Mouse (Mus musculus) bone marrow, adult 2 months (tissue): Measurements from ENCODE around the gene Lect2.

ENCODE experiments used
- CTCF ChIP-seq: fragments of 200-500 bp; IDR thresholded peaks from 2 replicates; pipeline ENCODE4 v1.5.1; 2011; ENCODE audit warnings: low read length, control low read depth; ENCODE audit not compliant: control insufficient read depth, insufficient read depth
- POLR2A ChIP-seq: fragments of 200-500 bp; IDR thresholded peaks from 2 replicates; pipeline ENCODE4 v1.6.1; 2011; ENCODE audit warnings: low read depth, mild to moderate bottlenecking, control low read depth, low read length, borderline replicate concordance; ENCODE audit not compliant: control insufficient read depth

DNA sequence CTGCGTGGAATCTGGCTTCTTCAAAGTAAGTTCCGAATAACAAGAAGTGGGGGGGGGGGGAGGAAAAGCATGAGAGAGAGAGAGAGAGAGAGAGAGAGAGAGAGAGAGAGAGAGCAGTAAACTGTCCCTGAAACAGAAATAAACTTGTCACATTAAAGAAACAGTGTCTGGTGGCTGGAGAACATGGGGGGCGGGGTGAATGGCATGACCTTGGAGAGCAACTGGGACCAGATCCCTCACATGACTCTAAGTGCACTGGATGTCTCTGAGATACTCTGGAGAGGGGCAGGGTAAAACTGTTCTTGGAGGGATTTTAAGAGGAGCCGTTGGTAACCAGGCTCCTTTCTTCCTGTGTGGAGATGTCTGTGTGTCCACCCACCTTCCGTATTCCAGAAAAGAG lies 41.9 kb upstream of the Lect2 start:
- TF ChIP-seq CTCF (no peak), POLR2A (no peak)
